Mouse (Mus musculus) small intestine, adult 2 months (tissue): ENCODE measurements around the gene Rad51b. TPM values are rescaled to one million over a fixed set of nuclear protein-coding genes. Genes with fewer than 3 reads are reported as not detected.
A peak's percentile ranks its signal among the peaks of the same experiment; 100 is the strongest.

Source experiments
- H3K27ac ChIP-seq: fragments of 200-500 bp; 2 replicates; pipeline ENCODE4 v1.5.1; 2012; ENCODE audit warnings: low read depth, low read length, control low read depth, inconsistent platforms; ENCODE audit not compliant: insufficient read depth
- H3K27me3 ChIP-seq: fragments of 200-500 bp; 2 replicates; pipeline ENCODE4 v1.6.1; 2012; ENCODE audit warnings: mild to moderate bottlenecking, moderate library complexity, low read length, inconsistent platforms; ENCODE audit not compliant: control insufficient read depth, insufficient read depth
- H3K36me3 ChIP-seq: fragments of 200-500 bp; 2 replicates; pipeline ENCODE4 v1.6.1; 2012; ENCODE audit warnings: mild to moderate bottlenecking, low read length, control low read depth, inconsistent platforms; ENCODE audit not compliant: control insufficient read depth, insufficient read depth
- H3K4me1 ChIP-seq: fragments of 200-500 bp; 2 replicates; pipeline ENCODE4 v1.6.1; 2012; ENCODE audit warnings: low read length, inconsistent platforms, mixed read lengths; ENCODE audit not compliant: control insufficient read depth, insufficient read depth, insufficient read length
- H3K4me3 ChIP-seq: fragments of 200-500 bp; 2 replicates; pipeline ENCODE4 v1.5.1; 2012; ENCODE audit warnings: low read depth, mild to moderate bottlenecking, control low read depth, inconsistent platforms, low read length, moderate library complexity
- CTCF ChIP-seq: fragments of 200-500 bp; IDR thresholded peaks from 2 replicates; pipeline ENCODE4 v1.5.1; 2012; ENCODE audit warnings: low read depth, mild to moderate bottlenecking, control low read depth, inconsistent platforms, low read length, moderate library complexity, mixed read lengths; ENCODE audit not compliant: insufficient replicate concordance, insufficient read length; ENCODE audit errors: extremely low read depth
- POLR2A ChIP-seq: fragments of 200-500 bp; IDR thresholded peaks from 2 replicates; pipeline ENCODE4 v1.6.1; 2012; ENCODE audit warnings: low read depth, mild to moderate bottlenecking, control low read depth, inconsistent platforms, low read length, moderate library complexity
- WGBS: fragments of 180-500 bp; shearing (Covaris S2); methylation state at CpG from one replicate; pipeline ENCODE4 v1.1.7; 2018; 5-methylcytosine and 5-hydroxymethylcytosine counted together
- polyA plus RNA-seq: library from polyadenylated mRNA; depleted of rRNA; stranded (reverse); fragments of >200 nt; gene quantifications from 2 replicates; pipeline ENCODE4 v1.2.3, GENCODE M21; 2012

Rad51b gene
- polyA plus RNA-seq, 1 experiment, result 0.46 TPM

DNA sequence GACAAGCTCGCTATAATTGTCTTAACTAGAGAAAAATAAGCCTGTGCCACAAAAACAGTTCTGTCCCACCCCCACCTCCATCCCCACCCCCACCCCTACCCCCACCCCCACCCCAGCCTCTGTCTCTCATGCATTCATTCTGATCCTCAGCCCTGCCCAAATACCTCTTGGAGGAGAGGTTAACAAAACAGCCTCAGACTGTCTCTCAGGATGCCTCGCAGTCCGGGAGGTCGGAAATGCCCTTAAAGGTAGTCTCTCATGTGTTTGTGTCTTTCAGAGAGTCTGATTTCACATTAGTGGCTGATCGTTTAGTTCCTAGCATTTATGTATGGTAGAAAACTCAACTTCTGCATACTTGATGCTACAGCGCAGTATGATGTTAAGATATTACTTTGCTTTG is 384.5 kb downstream of the Rad51b start:
- Histone ChIP-seq H3K4me3 (no peak overlapping the region), H3K36me3 (no peaks in the 10 kb centered on the region), H3K27me3 (no peaks in the 10 kb centered on the region), H3K27ac (no peak overlapping the region), H3K4me1 (peaks cover 2% of the 10 kb centered on the region)
- WGBS, result 97% methylated on average over 6 of the region's 6 CpGs
- TF ChIP-seq CTCF (no peak), POLR2A (no peak)

DNA sequence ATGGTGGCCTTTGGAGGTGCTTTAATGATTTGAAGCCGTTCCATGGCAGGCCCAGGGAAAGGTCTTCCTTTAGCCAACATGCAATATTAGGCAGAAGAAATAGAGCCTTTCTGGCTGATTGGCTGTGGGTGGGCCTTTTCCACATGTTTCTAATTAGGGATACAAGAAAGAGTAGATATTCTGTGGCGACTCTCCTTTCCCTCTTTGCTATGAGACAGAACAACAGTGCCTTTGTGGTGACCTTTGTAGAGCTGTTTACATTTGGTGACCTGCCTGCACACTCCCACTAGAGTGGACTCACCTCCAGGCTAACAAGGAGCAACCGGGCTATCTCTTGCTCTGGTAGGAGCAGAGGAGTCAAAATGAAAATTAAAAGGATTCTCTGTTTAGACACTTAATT is 386.3 kb downstream of the Rad51b start:
- H3K27ac ChIP-seq, result no peak overlapping the region
- 64% methylated on average over 3 of the region's 3 CpGs for WGBS
- H3K4me3 ChIP-seq, result no peak overlapping the region
- H3K27me3 ChIP-seq, result no peaks in the 10 kb centered on the region
- no peak for TF ChIP-seq POLR2A
- no peak for TF ChIP-seq CTCF
- no peaks in the 10 kb centered on the region; the same call in none of the 2 replicates for H3K4me1 ChIP-seq
- no peaks in the 10 kb centered on the region for H3K36me3 ChIP-seq

DNA sequence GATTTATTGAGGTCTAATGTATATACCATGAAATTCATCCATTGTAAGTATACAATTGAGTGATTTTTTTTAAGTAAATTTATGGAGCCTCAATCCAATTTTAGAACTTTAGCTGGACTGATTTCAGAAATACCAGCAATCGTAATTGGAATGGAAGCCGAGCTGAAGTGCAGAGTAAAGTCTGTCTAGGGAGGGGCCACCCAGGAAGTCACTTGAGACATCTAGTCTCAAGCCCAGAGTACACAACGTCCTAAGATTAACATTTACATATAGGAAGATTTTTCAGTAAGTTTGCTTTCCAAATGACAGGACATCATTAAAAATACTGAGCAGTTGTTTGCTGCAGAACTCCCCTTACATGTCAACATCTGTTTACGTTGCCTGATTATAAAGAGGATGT is 386.7 kb downstream of the Rad51b start:
- TF ChIP-seq CTCF, result no peak
- no peak for TF ChIP-seq POLR2A
- Histone ChIP-seq H3K27me3 (no peaks in the 10 kb centered on the region), H3K27ac (0 out of 2 replicates have a peak overlapping the region, but pooled peaks have one; percentile 18), H3K4me3 (no peak overlapping the region), H3K36me3 (no peaks in the 10 kb centered on the region), H3K4me1 (no peaks in the 10 kb centered on the region; the same call in none of the 2 replicates)
- 38% methylated on average over 4 of the region's 4 CpGs for WGBS

DNA sequence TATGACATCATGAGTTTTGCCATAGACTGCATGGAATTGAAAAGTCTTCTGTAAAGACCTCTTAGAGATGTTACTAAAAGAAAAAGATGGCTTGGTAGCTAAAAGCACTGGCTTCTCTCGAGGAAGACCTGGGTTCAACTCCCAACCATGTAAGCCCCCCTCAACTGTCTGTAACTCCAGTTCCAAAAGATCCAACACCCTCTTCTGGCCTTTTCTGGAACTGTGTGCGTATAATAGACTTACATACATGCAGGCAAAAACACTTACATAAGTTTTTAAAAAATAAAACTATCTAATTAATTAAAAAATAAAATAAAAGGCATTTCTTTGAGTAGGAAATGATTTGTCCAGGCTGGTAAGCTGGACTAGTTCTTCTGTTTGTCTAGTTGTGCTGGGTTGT is 387.3 kb downstream of the Rad51b start:
- TF ChIP-seq POLR2A, result no peak
- no peak for TF ChIP-seq CTCF
- 0 out of 2 replicates have a peak overlapping the region, but pooled peaks have one; percentile 18 for H3K27ac ChIP-seq
- WGBS, result 87% methylated on average over 2 of the region's 2 CpGs

DNA sequence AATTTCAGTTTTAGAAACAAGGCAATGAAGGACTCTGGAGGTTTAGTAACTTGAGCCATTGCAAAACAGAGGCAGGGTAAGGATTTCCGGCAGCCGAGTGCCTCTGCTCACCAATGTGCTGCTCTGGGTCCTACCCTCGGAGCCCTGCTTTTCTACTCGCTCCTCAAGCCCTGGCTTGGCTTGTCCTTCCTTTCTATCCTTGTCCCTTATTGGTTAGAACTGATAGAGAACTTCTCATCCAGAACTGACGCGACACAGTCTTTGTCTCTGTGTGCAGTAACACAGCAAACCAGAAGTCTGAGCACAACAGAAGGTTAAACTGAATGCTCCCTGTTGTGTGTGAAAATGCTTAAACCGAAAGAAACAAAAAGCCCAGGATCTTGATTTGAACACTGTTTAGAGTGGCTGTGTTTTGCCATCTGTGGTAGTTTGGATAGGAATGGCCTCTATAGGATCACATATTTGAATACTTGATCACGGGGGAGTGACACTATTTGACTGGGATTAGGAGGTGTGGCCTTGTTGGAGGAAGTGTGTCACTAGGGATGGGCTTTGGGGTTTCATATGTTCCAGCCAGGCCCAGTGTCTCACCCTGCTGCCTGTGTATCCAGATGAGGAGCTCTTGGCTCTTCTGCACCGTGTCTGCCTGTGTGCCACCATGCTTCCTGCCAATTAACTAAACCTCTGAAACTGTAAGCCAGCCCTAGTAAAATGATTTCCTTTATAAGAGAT is 389.7 kb downstream of the Rad51b start:
- whole genome bisulfite sequencing, result 93% methylated on average over 9 of the region's 9 CpGs
- no peaks in the 10 kb centered on the region; the same call in 1 of the 2 replicates for H3K4me1 ChIP-seq
- no peaks in the 10 kb centered on the region for H3K36me3 ChIP-seq
- H3K27me3 ChIP-seq, result no peaks in the 10 kb centered on the region
- no peak overlapping the region for H3K4me3 ChIP-seq
- H3K27ac ChIP-seq, result no peak overlapping the region
- TF ChIP-seq CTCF (no peak), POLR2A (no peak)

More for the DNA sequence above, 387.3 kb downstream of the Rad51b start:
- no peaks in the 10 kb centered on the region; the same call in none of the 2 replicates for H3K4me1 ChIP-seq
- H3K27me3 ChIP-seq, result no peaks in the 10 kb centered on the region
- H3K36me3 ChIP-seq, result no peaks in the 10 kb centered on the region
- H3K4me3 ChIP-seq, result no peak overlapping the region

DNA sequence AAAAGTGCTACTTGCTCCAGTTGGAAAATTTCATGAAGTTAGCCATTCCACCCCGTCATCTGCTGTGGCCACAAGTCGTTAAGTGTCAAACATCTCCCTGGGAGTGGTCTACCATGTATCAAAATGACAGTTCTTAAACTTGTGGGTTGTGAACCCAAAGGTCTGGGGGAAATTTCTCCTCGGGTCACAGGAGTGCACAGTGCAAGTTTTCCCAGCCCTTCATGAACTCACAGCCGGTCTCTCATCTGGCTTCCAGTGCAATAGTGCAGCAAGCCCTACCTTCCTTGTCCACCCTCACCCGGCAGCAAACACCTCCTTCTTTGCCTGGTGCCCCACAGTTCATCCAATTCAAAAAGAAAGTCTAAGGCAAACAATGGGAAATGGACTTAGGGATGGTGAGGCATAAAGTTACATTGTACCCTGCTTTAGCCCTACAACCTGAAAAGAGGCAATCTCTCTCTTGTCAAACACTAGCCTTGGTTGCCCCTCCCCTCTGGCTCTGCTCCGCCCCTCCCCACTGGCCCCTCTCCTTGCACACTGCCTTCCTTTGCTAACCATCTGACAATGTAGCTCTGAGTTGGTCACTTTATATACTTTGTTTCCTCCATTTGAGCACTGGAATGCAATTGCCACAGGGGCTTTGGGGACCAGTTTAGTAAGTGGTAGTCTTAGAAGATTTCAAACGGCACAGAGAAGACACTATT is 390.8 kb downstream of the Rad51b start:
- Histone ChIP-seq H3K4me3 (no peak overlapping the region), H3K27me3 (no peaks in the 10 kb centered on the region), H3K4me1 (no peaks in the 10 kb centered on the region; the same call in 1 of the 2 replicates), H3K36me3 (no peaks in the 10 kb centered on the region), H3K27ac (no peak overlapping the region)
- 75% methylated on average over 7 of the region's 7 CpGs for WGBS
- TF ChIP-seq POLR2A (no peak), CTCF (no peak)

DNA sequence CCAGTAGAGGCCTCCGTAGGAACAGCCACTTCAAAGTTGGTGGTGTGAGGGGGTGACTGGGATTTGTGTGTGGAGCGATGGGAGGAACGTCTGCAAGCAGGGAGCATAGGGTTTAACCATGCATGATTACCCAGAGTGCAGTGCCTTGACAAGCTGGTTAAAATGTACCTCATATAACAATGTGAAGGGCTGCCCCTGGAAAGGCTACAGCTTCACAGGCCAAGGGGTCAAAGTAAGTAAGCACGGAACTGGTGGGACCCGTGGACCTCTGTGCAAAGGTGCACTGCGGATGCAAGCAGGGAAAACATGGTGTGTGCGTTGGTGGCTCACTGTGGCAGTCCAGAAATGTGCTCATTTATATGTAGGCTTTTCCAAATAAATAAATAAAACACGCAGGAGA is 392.2 kb downstream of the Rad51b start:
- no peaks in the 10 kb centered on the region for H3K36me3 ChIP-seq
- WGBS, result 92% methylated on average over 8 of the region's 8 CpGs

More for the DNA sequence above, 392.2 kb downstream of the Rad51b start:
- H3K4me3 ChIP-seq, result no peak overlapping the region
- H3K27ac ChIP-seq, result no peak overlapping the region
- TF ChIP-seq POLR2A (no peak), CTCF (no peak)
- no peaks in the 10 kb centered on the region; the same call in 1 of the 2 replicates for H3K4me1 ChIP-seq
- no peaks in the 10 kb centered on the region for H3K27me3 ChIP-seq
